ENCODE assay signal across 24 mouse cellular contexts in genomic region chr11:116865945-116866585, GRCm38 (mm10). TPM values are rescaled to one million over a fixed set of nuclear protein-coding genes. Genes with fewer than 3 reads are reported as not detected.
DNase-seq lines count a peak whose midpoint lies in the region; ATAC-seq and TF ChIP-seq lines count a peak whose summit lies in the region.
"Had no signal": no experiment of that assay in that cellular context is flagged by ENCODE, and none has a peak within 500 bp of the region (broad histone marks: within the 10 kb centered on the region; RNA-seq: fewer than 3 reads in every experiment).

No protein-coding gene starts in this region.

- no peak for TF ChIP-seq CTCF in testis, adult 2 months (IDR thresholded peaks at IDR 0.05; ENCODE audit: control insufficient read depth, insufficient read depth, insufficient replicate concordance, low read depth, low read length)

- ATAC-seq in kidney, embryonic 16.5 days (ENCODE audit: low FRiP score, low TSS enrichment) = peak; percentile 59
- ATAC-seq: forebrain, embryonic 15.5 days; inflammation-experienced regulatory T-cells, adult 6 months; midbrain, embryonic 13.5 days had no signal

- no peak overlapping the region for H3K27ac ChIP-seq in testis, adult 2 months (ENCODE audit: control insufficient read depth, insufficient read depth, low read depth, low read length)
- no peak overlapping the region for H3K27ac ChIP-seq in kidney, embryonic 16.5 days (ENCODE audit: low read length)
- H3K27ac ChIP-seq: forebrain, embryonic 15.5 days; hindbrain, embryonic 13.5 days; liver, embryonic 13.5 days; midbrain, embryonic 13.5 days had no signal

- peaks cover 7% of the 10 kb centered on the region for H3K36me3 ChIP-seq in testis, adult 2 months (ENCODE audit: control insufficient read depth, insufficient read depth, low read length)
- H3K36me3 ChIP-seq in kidney, embryonic 16.5 days (ENCODE audit: insufficient read depth, low read length) = peaks cover 21% of the 10 kb centered on the region; the same call in 1 of the 2 replicates

- H3K4me1 ChIP-seq in testis, adult 2 months (ENCODE audit: control insufficient read depth, insufficient read depth, low read length) = no peaks in the 10 kb centered on the region
- no peaks in the 10 kb centered on the region; the same call in 1 of the 2 replicates for H3K4me1 ChIP-seq in kidney, embryonic 16.5 days (ENCODE audit: insufficient read depth, low read length)
- H3K4me1 ChIP-seq: forebrain, embryonic 15.5 days; liver, embryonic 13.5 days; midbrain, embryonic 13.5 days had no signal

- H3K9me3 ChIP-seq in kidney, embryonic 16.5 days (ENCODE audit: low read length) = no peaks in the 10 kb centered on the region
- H3K9me3 ChIP-seq: forebrain, embryonic 15.5 days; hindbrain, embryonic 13.5 days; liver, embryonic 13.5 days; megakaryocyte, embryonic 14.5 days; midbrain, embryonic 13.5 days had no signal

- H3K9ac ChIP-seq in kidney, embryonic 16.5 days (replicated peaks; ENCODE audit: low read length) = no peak overlapping the region
- H3K9ac ChIP-seq: forebrain, embryonic 15.5 days; hindbrain, embryonic 13.5 days; liver, embryonic 13.5 days; midbrain, embryonic 13.5 days had no signal

- DNase-seq in heart, adult 11 months = peak; percentile 89
- no peak for DNase-seq in heart, postnatal 10 days
- no peak for DNase-seq in testis, postnatal 10 days (ENCODE audit: low spot score)
- peak; percentile 82 for DNase-seq in yolk sac, embryonic 10.5 days (ENCODE audit: low spot score)
- DNase-seq in cerebellum, adult 8-10 months = no peak
- no peak for DNase-seq in thymus, postnatal 10 days (ENCODE audit: low spot score in 2 of 2)
- DNase-seq: adrenal gland, adult 2 months; cerebellum, adult 18-20 months; cerebellum, postnatal 36 days; gastrocnemius, postnatal 10 days; heart, postnatal 14 days; layer of hippocampus, postnatal 36 days; liver, embryonic 13.5 days; lung, adult 2 months; thymus, postnatal 36 days had no signal

- H3K4me2 ChIP-seq in kidney, embryonic 16.5 days (replicated peaks; ENCODE audit: low read depth, low read length) = no peak overlapping the region
- H3K4me2 ChIP-seq: forebrain, embryonic 15.5 days; heart, embryonic 11.5 days; hindbrain, embryonic 13.5 days; liver, embryonic 13.5 days; midbrain, embryonic 13.5 days had no signal

- WGBS in kidney, embryonic 16.5 days = 61% methylated on average over 12 of the region's 12 CpGs

- intact Hi-C loops in heart, postnatal 10 days (cut with DNase I) = no loop called here

- H3K27me3 ChIP-seq in testis, adult 2 months (ENCODE audit: control insufficient read depth, insufficient read depth, low read length) = no peaks in the 10 kb centered on the region
- no peaks in the 10 kb centered on the region for H3K27me3 ChIP-seq in kidney, embryonic 16.5 days (ENCODE audit: insufficient read depth, low read length)
- H3K27me3 ChIP-seq: forebrain, embryonic 15.5 days; hindbrain, embryonic 13.5 days; liver, embryonic 13.5 days; megakaryocyte, embryonic 14.5 days; midbrain, embryonic 13.5 days had no signal

- peak overlapping the region; percentile 40 for H3K4me3 ChIP-seq in testis, adult 2 months (ENCODE audit: control insufficient read depth, low read depth, low read length)
- H3K4me3 ChIP-seq in kidney, embryonic 16.5 days (ENCODE audit: low read length) = no peak overlapping the region
- H3K4me3 ChIP-seq: forebrain, embryonic 15.5 days; hindbrain, embryonic 13.5 days; liver, embryonic 13.5 days; megakaryocyte, embryonic 14.5 days; midbrain, embryonic 13.5 days had no signal

- TF ChIP-seq POLR2A in testis, adult 2 months (IDR thresholded peaks at IDR 0.05; ENCODE audit: control insufficient read depth, low read depth, low read length) = no peak

RNA-seq across cellular contexts. Expression of gene Srsf2, which starts 13.2 kb away (rescaled TPM):
- 100 to 1,000 TPM; 196 to 197 TPM for total RNA-seq in heart, postnatal 10 days (2021)
- polyA plus RNA-seq in testis, adult 2 months (2012; rRNA removed) = 156 and 182 TPM in 2 replicates
- 729 and 742 TPM in 2 replicates for polyA plus RNA-seq in kidney, embryonic 16.5 days (2015; fragmentation: Nextera tagmentation; extraction: Ambion mirVana)

RNA-seq across cellular contexts. Expression of gene Mfsd11, which starts 13.8 kb away (rescaled TPM):
- total RNA-seq in heart, postnatal 10 days (2021) = 10 to 100 TPM; 41.7 to 43.6 TPM
- 105 and 109 TPM in 2 replicates for polyA plus RNA-seq in testis, adult 2 months (2012; rRNA removed)
- 38.8 and 41.2 TPM in 2 replicates for polyA plus RNA-seq in kidney, embryonic 16.5 days (2015; fragmentation: Nextera tagmentation; extraction: Ambion mirVana)

RNA-seq across cellular contexts. Expression of gene Jmjd6, which starts 22.8 kb away (rescaled TPM):
- 10 to 100 TPM; 33.3 to 37.8 TPM for total RNA-seq in heart, postnatal 10 days (2021)
- 66.5 and 71.1 TPM in 2 replicates for polyA plus RNA-seq in testis, adult 2 months (2012; rRNA removed)
- polyA plus RNA-seq in kidney, embryonic 16.5 days (2015; fragmentation: Nextera tagmentation; extraction: Ambion mirVana) = 74.8 and 77.8 TPM in 2 replicates

RNA-seq across cellular contexts. Expression of gene Mettl23, which starts 23.0 kb away (rescaled TPM):
- 10 to 100 TPM; 32.0 to 35.1 TPM for total RNA-seq in heart, postnatal 10 days (2021)
- polyA plus RNA-seq in testis, adult 2 months (2012; rRNA removed) = 45.5 and 61.4 TPM in 2 replicates
- polyA plus RNA-seq in kidney, embryonic 16.5 days (2015; fragmentation: Nextera tagmentation; extraction: Ambion mirVana) = 54.9 and 60.6 TPM in 2 replicates

RNA-seq across cellular contexts. Expression of gene Mxra7, which starts 38.2 kb away (rescaled TPM):
- total RNA-seq in heart, postnatal 10 days (2021) = 10 to 100 TPM; 43.3 to 48.7 TPM
- 8.2 and 8.9 TPM in 2 replicates for polyA plus RNA-seq in testis, adult 2 months (2012; rRNA removed)
- 15.6 and 17.0 TPM in 2 replicates for polyA plus RNA-seq in kidney, embryonic 16.5 days (2015; fragmentation: Nextera tagmentation; extraction: Ambion mirVana)
- total RNA-seq: monocyte, adult 5-6 weeks had no signal
- polyA plus RNA-seq: inflammation-experienced regulatory T-cells, adult 6 months had no signal

Comparison
In these comparisons a context has a peak if more than half of its experiments do, and no peak if none do; other contexts are left out.
1. DNase-seq: peak in heart, adult 11 months (single experiment) and yolk sac, embryonic 10.5 days (single experiment); none in heart, postnatal 10 days (0 of 2), testis, postnatal 10 days (single experiment), cerebellum, adult 8-10 months (single experiment) and thymus, postnatal 10 days (0 of 2).